Mouse (Mus musculus): ENCODE results near the gene Ctdsp2. TPM values are rescaled to one million over a fixed set of nuclear protein-coding genes. Genes with fewer than 3 reads are reported as not detected.

Gene Ctdsp2
- 10 to 100 TPM; 90.7 to 93.6 TPM for total RNA-seq (2021)
- long read RNA-seq, experiment 1, full-length matches to known transcripts: 16 of 24 reads
- long read RNA-seq, experiment 1, partial matches to known transcripts: 2 of 24 reads
- long read RNA-seq, experiment 1, other reads (novel, unspliced or antisense): 6 of 24 reads
- long read RNA-seq, experiment 2, full-length matches to known transcripts: 17 of 21 reads
- long read RNA-seq, experiment 2, partial matches to known transcripts: 0 of 21 reads
- long read RNA-seq, experiment 2, other reads (novel, unspliced or antisense): 4 of 21 reads

DNA sequence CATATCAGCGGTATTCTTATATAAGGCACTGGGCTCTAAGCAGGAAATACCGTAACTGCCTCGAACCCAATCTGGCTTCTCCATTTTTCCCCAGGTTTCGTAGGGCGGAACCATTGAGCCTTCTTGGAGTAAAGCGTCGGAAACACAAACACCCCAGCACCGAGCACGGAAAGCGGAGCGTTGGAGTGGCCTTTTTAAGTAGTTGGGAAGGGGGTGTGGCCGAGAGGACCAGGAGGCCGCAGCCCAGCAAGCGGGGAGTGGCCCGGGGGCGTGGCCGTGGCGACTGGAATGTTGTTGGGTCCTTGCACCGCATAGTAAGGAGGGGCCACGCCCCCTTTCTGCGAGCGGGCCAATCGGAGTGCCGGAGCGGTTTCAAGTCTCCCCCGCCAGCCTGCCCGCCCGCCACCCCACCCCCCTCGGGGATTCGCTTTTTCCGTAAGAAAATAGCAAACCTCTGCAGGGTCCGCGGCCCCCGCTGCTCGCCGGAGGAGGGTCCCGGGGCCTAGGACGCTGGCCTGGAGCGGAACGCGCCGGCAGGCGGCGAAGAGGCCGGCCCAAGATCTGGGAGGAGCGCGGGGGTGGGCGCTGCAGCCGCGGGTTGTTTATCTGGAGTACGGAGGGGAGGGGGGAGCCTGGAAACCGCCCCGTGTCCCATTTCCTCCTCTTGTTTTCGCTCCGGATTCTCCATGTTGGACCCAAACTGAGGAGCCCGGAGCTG lies at the start of gene Ctdsp2:
TSS of gene Ctdsp2 (plus strand) at position 441 of the 718 bp plus-strand sequence.
- peak; percentile 98 to 100 for DNase-seq (ENCODE audit: low spot score in 2 of 2)

DNA sequence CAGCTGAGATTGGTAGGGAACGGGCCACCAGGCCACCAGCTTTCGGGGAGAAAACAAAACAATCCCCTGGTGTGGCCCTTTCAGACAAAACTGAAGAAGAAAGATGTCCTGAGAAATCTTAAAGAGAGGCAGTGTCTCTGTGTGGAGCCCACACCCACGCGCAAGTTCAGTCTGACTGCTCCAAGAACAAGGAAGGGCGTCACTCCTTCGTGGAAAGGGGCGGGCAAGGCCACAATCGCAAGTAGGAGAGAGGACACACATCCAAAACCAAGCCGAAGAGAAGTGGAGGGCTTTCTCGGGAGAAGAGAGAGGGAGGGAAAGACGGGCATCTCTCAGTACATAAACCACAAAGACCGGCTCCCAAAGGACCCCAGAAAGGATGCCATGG lies 49.7 kb upstream of the Ctdsp2 start:
- DNase-seq (ENCODE audit: low spot score in 2 of 2): no peak

DNA sequence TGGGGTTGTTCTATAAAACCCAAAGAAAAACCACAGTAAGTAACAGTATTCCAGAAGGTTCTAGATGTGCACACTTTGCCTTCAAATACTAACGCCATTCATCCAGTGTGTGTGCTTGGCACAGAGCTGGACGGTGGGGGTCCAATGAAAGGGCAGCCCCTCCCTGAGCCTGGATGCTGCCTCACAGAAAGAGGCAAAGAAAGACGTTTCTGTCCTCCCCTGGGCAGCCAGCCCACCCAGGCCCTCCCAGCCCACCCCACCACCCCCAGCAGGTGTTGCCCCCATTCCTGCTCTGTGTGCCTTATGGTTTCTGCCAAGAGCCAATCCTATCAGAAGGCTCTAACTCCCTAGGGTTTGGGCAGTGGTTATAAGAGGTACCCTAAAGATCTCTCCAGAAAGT lies 49.0 kb upstream of the Ctdsp2 start:
- no peak for DNase-seq (ENCODE audit: low spot score in 2 of 2)

DNA sequence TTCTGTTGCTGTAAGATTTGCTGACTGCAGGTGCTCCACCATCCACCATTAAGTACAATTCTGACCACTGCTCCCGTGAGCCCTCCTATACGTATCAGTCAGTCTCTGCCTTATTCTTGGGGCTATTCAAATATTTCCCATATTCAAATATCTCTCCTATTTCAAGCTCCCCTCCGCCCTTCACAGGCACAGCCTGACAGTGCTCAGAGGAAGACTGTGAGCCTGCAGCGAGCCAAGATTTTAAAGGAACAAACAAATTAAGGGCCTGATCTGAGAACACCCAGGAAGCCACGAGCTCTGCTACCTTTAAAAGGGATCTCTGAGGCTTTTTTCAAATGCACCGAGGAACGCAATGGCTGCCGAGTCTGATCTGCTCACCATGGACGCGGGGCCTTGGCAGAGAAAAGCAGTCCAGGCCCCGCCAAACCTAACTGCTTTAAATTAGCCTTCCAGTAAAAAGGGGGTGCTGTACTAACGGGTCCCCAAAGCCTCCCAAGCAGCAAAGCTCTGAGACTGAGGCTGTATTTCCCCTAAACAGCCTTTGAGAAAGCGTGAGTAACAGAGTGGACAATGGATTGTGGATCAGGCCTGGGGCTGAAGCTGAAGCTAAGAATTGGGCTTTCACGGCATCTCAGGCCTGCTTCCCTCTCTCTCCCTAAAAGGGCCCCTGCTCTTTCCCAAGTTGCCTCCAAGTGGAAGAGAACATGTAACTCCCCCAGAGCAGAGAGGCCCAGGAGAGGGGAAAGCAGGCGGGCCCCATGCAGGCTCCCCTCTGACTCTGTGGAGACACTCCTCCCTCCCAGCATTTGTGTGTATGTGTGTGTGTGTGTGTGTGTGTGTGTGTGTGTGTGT lies 48.0 kb upstream of the Ctdsp2 start:
- no peak for DNase-seq (ENCODE audit: low spot score in 2 of 2)

DNA sequence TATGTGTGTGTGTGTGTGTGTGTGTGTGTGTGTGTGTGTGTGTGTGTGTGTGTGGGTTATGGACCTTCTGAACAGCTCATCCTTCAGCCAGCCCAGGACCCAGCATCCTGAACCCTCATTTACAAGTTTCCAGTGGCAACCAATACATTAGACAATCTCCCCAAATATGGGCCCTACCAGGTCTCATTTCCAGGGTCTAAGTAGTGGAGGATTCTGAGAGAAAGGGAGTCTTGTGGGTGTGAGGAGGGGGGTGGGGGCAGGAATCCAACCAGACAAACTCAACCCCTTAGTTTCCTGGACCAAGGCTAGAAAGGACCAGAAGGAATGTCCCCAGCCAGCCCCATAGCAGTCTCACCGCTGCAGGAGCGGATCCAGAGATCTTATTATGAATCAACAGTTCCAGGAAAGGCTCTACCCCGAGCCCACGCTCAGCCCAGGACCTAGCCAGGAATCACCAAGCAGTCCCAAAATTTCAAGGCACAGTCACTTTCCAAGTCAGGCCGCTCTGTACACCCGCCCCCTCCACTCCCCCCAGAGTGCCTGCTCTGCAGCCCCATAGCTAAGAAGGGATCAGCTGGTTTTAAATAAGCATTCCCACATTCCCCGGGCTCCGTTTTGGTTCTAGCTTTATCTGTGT lies 47.3 kb upstream of the Ctdsp2 start:
- DNase-seq (ENCODE audit: low spot score in 2 of 2): no peak

DNA sequence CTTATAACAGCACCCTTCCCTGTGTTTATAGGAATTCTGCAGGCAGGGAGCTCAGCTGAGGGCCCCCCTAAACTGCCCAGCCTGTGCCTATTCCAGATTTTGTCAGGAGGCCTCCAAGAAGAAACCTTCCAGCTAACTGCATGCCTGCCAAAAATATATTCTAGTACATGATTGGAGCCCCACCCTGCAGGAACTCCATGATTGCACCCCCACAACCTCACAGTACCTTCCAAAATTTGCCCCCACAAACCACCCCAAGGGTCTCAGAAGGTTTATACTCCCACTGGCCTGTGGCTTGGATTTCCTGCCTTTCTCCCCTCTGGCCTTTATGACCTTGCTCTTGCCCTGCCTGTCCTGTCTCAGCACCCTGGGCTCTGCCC lies 46.8 kb upstream of the Ctdsp2 start:
- DNase-seq (ENCODE audit: low spot score in 2 of 2): no peak

DNA sequence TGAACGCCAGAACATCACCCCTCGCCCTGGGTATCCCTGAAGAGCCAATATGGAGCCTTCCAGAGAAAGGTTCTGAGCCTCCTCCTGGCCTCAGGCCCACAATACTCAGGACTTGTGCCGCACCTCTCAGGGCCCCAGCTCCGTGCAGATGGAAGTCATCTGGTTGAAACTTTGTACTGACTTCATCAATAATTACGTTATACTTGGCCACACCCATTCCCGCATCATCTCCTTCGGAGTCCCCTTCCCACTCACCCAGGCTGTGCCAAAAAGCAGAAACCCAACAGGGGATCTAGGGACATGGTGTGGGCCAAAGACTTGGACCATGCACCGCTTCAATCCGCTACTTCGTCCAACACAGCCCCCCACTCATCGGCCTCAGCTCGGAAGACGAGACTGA lies 44.0 kb upstream of the Ctdsp2 start:
- no peak for DNase-seq (ENCODE audit: low spot score in 2 of 2)

DNA sequence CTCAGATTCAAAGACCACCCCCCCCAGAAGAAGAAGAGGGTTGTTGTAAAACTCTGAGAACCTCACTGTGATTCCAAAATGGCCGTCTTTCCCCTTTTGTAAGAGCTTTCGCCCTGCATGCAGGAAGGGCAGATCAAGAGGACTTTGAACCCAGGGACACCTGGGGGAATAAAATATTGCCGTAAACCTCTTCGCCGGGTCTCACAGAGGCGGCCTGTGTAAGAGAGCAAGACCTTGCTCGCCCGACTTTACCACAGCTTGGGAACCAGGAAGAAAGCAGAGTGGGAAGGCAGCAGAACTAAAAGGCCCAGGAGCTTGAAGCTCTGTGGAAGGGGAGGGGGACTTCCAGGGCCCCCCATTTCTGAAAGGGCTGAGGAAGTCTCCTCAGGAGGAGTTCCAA lies 43.4 kb upstream of the Ctdsp2 start:
- DNase-seq (ENCODE audit: low spot score in 2 of 2): no peak

DNA sequence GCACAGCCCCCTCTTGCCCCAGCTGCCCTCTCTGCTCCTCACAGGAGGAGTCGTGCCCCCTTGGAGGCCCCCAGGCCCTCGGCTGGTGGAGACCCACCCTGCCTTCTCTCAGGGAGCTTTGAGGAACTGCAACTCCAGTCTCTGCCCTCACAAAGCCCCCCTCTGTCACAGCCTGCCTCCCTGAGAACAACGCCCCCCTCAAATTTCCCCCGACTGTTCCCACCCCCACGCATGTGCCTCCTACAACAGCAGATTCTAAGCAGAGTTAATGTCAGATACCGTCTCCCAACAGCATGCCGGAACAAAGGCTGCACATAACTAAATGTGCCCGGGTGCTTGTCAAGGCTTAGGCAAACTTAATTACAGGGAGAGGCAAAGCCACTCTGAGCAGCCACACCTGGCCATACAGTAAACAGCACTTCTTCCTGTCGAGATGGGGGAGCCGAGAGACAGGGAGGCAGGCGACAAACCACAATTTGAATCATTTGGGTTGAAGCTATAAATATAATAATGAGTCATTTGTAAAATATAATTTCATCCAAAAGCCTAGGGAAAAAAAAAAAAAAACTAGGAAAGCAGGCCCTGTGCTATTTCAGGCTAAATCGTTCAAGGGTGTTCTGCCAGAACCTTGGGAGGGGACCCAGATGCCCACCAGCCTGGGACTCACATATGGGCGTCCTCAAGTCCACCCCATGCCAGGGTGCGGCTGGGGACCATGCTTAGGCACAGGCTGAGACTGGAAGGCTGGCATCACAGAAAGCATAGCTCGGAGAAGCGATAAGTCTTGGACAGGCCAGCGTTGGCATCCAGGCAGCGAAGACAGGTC lies 42.7 kb upstream of the Ctdsp2 start:
- peak; percentile 71 to 77 for DNase-seq (ENCODE audit: low spot score in 2 of 2)

DNA sequence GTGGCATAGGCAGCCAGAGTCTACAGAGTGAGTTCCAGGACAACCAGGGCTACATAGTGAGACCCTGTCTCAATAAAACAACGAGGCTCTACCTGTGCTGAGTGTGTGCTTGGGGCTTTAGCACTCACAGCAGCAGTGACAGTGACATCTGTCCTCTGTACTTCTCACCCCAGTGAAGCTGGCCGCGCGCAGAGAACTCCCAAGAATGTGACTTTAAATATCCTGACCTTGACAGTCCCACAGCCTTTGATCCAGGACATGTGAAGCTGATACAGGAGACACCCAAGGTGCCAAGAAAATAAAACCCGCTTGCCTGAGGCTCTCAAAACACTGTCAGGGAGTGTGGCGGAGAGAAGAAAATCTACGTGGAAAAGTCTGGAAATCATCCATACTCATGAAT lies 37.6 kb upstream of the Ctdsp2 start:
- DNase-seq (ENCODE audit: low spot score in 2 of 2): no peak

DNA sequence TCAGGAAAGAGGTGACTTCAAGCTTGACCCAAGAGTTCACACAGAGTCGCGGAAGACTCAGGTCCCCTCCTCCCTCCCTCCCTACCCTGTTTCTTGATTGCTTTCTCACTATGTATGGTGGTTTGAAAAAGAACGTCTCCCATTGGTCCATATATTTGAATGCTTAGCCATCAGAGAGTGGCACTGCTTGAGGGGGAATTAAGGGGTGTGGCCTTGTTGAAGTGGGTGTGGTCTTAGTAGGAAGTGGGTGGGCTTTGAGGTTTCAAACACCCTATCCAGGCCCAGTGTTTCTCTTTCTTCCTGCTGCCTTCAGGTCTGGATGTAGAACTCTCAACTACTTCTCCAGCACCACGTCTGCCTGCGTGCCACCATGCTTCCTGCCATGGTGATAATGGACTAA lies 33.0 kb upstream of the Ctdsp2 start:
- no peak for DNase-seq (ENCODE audit: low spot score in 2 of 2)

DNA sequence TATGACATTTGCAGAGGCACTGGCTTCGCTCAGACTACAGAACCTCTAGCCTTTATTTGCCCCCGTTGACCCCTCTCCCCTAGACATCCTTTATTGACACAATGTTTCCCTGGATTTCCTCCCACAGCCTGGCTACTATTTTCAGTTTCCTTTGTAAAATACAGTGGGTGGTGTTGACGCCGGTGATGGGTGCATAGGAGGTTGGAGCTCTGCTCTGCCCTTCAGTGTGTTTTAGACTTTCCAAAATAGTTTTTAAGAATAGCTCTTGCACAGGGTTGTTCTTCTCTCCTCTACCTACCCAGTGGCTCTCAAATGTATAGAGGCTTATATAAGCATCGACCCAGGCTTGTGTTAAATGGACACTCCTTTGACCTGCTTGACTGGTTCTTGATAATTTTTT lies 28.7 kb upstream of the Ctdsp2 start:
- DNase-seq (ENCODE audit: low spot score in 2 of 2): no peak

DNA sequence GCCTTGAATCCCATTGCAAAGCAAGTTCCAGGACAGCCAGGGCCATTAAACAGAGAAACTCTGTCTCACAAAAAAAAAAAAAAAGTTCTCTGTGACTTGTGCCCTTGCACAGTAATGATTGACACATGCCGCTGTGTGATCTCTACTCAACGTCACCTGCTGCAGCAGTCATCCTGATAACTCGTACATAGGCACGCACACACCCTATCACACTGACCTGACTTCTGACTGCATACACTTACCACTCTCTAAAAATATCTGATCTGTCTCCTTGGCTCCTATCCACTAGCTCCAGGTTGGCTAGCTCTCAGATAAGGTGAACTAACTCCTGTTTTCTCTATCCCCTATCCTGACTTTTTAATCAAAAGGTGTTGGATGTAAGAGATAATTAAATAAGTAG lies 27.9 kb upstream of the Ctdsp2 start:
- no peak for DNase-seq (ENCODE audit: low spot score in 2 of 2)

DNA sequence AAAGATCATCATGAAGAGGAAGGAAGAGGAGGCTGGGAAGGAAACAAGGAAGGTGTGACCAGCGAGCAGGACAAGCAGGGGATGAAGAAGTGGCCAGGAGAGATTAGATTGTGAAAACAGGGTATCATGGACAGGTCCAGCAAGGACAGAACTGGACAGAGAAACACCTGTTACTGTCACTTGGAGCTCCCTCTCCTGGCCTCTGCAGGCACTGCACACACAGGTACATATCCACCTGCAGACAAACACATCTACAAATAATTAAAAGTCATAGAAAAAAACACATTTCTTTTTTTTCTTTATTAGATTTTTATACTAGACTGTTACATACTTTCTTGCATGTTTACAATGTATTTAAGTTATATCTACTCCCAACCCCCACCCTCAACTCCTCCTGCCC lies 26.1 kb upstream of the Ctdsp2 start:
- DNase-seq (ENCODE audit: low spot score in 2 of 2): no peak

DNA sequence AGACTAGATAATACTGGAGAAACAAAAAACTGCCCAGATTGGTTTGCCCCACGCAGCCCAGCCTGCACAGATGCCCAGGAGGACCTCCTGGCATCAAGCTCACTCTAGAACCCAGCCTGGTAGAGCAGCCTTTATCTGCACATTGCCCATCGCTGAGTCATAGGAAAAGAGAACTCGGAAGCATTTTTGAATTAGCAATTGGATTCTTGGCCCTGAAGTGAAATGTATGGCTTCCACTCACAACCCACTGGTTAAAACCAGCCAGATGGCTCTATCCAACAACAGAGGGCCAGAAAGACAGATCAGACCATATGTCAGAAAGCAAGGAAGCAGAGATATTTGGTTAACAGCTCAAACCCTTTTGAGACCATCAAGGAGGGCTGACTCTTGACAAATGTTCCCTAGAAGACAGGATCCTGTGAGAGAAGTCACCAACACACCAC lies 25.5 kb upstream of the Ctdsp2 start:
- peak; percentile 39 to 63 for DNase-seq (ENCODE audit: low spot score in 2 of 2)

DNA sequence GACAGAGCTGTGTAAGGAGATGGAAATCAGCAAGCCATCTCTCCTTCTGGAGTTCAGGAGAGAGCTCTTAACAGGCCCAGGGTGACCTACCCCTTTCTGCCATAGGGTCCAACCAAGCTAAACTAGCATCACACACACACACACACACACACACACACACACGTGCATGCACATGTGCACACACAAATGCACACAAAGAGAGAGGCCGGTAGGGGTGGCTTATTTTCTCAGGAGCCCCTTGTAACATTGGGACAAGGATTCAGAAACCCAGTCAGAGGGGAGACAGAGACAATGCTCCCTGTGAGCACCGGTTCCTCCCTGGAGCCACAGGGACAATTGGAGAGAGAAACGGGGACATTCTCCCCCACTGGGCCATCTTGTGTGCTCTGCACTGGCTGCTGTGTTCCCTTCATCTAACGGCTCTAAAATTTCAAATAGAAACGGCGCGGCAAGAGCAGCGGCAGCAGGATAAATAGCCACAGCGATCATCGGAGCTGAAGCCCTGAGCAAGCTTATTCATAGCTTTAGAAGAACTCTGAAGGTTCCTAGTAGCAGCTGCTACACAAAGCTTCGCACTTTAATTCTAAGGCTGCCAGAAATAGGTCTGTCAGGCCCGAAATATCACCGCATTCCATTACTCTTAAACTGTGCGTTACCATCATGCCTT lies 21.7 kb upstream of the Ctdsp2 start:
- peak; percentile 35 to 69 for DNase-seq (ENCODE audit: low spot score in 2 of 2)

DNA sequence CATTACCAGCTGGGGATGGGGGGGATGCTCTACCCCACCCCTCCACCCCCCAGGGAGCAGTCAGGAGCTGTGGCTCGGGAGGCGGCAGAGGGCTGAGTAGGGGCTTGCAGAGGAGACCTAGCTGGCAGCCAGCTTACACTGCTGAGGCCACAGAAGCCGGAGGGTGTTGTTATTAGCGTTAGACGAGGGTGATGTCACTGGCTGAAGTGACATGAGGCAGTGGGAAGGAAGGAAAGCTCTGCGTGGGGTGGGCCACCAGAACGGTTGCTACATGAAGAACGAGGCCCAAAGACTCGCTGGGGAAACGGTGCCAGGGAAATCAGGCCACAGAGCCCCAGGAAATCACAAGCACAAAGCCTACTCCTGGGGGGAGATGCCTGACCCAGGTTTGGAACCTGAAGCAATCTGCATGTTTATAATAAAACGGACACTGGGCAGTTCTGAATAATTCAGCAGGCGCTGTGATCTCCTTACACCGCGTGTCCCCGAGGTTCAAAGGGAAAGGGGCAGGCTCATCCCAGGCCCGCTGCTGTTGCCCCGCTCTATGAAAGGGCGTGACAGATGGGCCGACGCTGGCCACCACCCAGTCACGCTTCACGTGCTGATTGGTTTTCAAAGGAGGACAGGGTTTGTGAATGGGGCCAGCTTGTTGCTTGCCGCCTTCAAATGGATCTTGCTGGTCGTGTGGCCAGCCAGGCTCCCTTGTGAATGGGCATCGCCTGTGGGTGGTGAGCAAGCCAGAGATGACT lies 21.0 kb upstream of the Ctdsp2 start:
- peak; percentile 78 for DNase-seq (ENCODE audit: low spot score in 2 of 2)

DNA sequence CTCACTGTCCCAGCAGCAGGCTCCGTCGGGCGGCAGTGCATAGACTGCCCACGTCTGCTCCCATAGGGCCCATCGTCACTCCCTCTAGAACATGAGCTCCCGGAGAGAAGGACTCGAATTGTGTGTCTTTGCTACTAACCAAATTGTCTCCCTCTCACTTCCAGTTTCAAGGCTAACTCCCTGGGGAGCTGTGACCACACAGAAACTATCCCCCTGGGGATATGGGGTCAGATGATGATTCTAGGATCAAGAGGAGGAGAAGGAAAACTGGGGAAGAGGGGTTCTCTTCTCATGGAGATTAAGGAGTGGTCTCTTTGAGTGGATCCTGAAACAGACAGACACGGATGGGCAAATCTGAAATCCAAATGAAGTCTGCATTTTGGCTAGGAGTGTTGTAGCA lies 18.0 kb upstream of the Ctdsp2 start:
- DNase-seq (ENCODE audit: low spot score in 2 of 2): no peak

DNA sequence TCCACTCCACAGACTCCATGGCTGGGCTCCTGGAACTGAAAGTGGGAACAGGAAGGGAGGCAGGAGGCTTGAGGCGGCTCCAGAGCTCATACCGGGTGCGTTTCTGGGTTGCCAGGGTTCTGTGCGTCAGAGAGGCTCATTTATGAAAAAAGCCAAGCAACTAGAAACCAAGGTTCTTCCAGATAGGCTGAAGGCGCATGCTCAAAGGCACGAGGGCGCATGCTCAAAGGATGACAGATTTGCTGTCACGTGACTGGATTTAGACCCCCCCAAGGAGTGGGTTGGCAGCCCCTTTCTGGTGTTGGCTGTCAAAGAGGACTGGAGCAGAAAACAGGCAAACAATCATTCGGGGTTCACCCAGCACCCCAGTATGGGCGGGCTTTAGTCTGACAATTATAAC lies 16.8 kb upstream of the Ctdsp2 start:
- DNase-seq (ENCODE audit: low spot score in 2 of 2): peak; percentile 81 to 91

All from layer of hippocampus, postnatal 14 days (tissue).